Mouse (Mus musculus): ENCODE measurements around the gene Gsg1. TPM values are rescaled to one million over a fixed set of nuclear protein-coding genes. Genes with fewer than 3 reads are reported as not detected.

The Gsg1 gene
- 0.48 and 0.59 TPM in 2 replicates for polyA plus RNA-seq (2012; rRNA removed)

DNA sequence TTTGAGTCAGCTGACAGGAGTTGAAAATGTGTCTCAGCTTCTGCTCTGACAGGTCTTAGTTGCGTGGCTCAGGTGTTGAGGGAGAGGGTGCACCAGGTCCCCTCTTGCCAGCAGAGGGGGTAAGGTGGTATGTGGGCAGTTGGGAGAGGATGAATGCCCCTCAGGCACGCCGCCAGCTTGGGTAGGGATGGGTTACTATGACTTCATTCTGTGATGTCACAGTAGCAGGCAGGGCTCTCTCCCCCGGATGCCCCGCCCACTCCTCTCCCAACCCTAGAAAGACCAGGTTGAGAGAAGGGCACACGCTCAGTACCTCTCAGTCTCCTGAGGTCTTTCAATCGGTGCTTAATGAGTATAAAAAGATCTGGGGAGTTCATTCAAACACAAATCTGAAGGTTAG is at the start of gene Gsg1:
Gsg1 (minus strand) TSS at position 199 of the 400 bp plus-strand sequence.

DNA sequence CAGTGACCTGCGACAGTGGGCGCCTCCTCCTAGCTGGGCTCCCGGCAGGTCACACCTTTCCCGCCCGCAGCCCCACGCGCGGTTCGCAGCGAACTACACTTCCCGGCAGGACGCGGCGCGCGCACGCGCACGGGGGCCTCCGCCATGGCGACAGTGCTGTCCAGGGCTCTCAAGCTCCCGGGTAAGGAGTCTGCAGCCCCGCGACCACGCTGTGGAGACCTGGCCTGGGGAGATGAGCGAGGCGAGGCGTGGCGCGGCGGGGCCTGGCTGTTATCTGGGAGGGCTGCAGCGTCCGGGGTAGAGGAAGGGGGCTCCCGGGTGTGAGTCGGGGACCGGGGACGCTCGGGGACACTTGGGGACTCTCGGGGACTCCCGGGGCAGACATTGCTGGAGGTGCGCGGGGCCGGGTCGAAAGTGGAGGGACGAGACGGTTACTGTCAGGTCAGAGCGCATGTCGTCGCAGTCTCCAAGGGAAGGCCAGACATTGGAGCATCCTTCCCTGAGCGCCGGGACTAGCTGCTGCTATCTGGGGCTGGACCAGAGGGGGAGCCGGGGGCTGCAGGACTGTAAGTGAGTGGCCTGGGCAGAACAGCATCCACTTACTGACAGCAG is 56.1 kb downstream of the Gsg1 start, which contains the start of the genes Fam234b and Hebp1:
Fam234b (plus strand) TSS at position 57 of the 612 bp plus-strand sequence.
Hebp1 (minus strand) TSS at position 102 of the 612 bp plus-strand sequence.

Other genes with a start within 250 kb of the Gsg1 start
- gene Ddx47, start 242.7 kb downstream of the Gsg1 start, polyA plus RNA-seq (2012; rRNA removed): 27.1 and 32.8 TPM in 2 replicates
- 107 and 117 TPM in 2 replicates for gene Gprc5a, start 188.7 kb downstream of the Gsg1 start, polyA plus RNA-seq (2012; rRNA removed)
- 0.08 and 0.38 TPM in 2 replicates for gene Gprc5d, start 136.1 kb downstream of the Gsg1 start, polyA plus RNA-seq (2012; rRNA removed)
- 2.2 and 2.6 TPM in 2 replicates for gene Fam234b, start 56.4 kb downstream of the Gsg1 start, polyA plus RNA-seq (2012; rRNA removed)
- 4.2 and 7.5 TPM in 2 replicates for gene Hebp1, start 56.3 kb downstream of the Gsg1 start, polyA plus RNA-seq (2012; rRNA removed)
- 0.12 and 0.37 TPM in 2 replicates for gene Pbp2, start 56.1 kb upstream of the Gsg1 start, polyA plus RNA-seq (2012; rRNA removed)
- 208 and 300 TPM in 2 replicates for gene Emp1, start 108.2 kb upstream of the Gsg1 start, polyA plus RNA-seq (2012; rRNA removed)

Measured in colon, adult 2 months (tissue).